Mouse (Mus musculus): ENCODE data around the gene Eid2. TPM values are rescaled to one million over a fixed set of nuclear protein-coding genes. Genes with fewer than 3 reads are reported as not detected.

The Eid2 gene
- polyA plus RNA-seq, 1 experiment from 2014 or later: 3.1 TPM

GRCm38 (mm10) chr7:28251976-28252375 lies 15.7 kb upstream of the Eid2 start:
- Histone ChIP-seq H3K4me2 (replicated peaks; ENCODE audit: low read depth) (no peak overlapping the region), H3K9me3 (ENCODE audit: control insufficient read depth) (no peaks in the 10 kb centered on the region), H3K4me1 (replicated peaks; ENCODE audit: control insufficient read depth, insufficient read depth, low read length) (no peaks in the 10 kb centered on the region), H3K27me3 (replicated peaks; ENCODE audit: control insufficient read depth, insufficient read depth, low read length) (no peaks in the 10 kb centered on the region), H3K27ac (ENCODE audit: low read depth, low read length) (no peak overlapping the region), H3K36me3 (ENCODE audit: control insufficient read depth, insufficient read depth) (no peaks in the 10 kb centered on the region), H3K9ac (ENCODE audit: low read depth, low read length) (no peak overlapping the region), H3K4me3 (ENCODE audit: low read depth, low read length) (no peak overlapping the region)
- ATAC-seq: no peak
- no peak for TF ChIP-seq CTCF (IDR thresholded peaks at IDR 0.05; ENCODE audit: low read depth)
- WGBS: 89% methylated on average over 17 of the region's 17 CpGs

GRCm38 (mm10) chr7:28254591-28254990 lies 13.1 kb upstream of the Eid2 start:
- Histone ChIP-seq H3K4me1 (replicated peaks; ENCODE audit: control insufficient read depth, insufficient read depth, low read length) (no peaks in the 10 kb centered on the region), H3K27ac (ENCODE audit: low read depth, low read length) (no peak overlapping the region), H3K27me3 (replicated peaks; ENCODE audit: control insufficient read depth, insufficient read depth, low read length) (no peaks in the 10 kb centered on the region), H3K9me3 (ENCODE audit: control insufficient read depth) (no peaks in the 10 kb centered on the region), H3K4me2 (replicated peaks; ENCODE audit: low read depth) (no peak overlapping the region), H3K9ac (ENCODE audit: low read depth, low read length) (no peak overlapping the region), H3K36me3 (ENCODE audit: control insufficient read depth, insufficient read depth) (no peaks in the 10 kb centered on the region), H3K4me3 (ENCODE audit: low read depth, low read length) (no peak overlapping the region)
- 80% methylated on average over 6 of the region's 6 CpGs for WGBS
- ATAC-seq: no peak
- TF ChIP-seq CTCF (IDR thresholded peaks at IDR 0.05; ENCODE audit: low read depth): no peak

- Histone ChIP-seq H3K27ac (ENCODE audit: low read depth, low read length) (no peak overlapping the region), H3K9me3 (ENCODE audit: control insufficient read depth) (no peaks in the 10 kb centered on the region), H3K4me2 (replicated peaks; ENCODE audit: low read depth) (no peak overlapping the region), H3K4me3 (ENCODE audit: low read depth, low read length) (no peak overlapping the region), H3K27me3 (replicated peaks; ENCODE audit: control insufficient read depth, insufficient read depth, low read length) (no peaks in the 10 kb centered on the region), H3K36me3 (ENCODE audit: control insufficient read depth, insufficient read depth) (no peaks in the 10 kb centered on the region), H3K9ac (ENCODE audit: low read depth, low read length) (no peak overlapping the region), H3K4me1 (replicated peaks; ENCODE audit: control insufficient read depth, insufficient read depth, low read length) (no peaks in the 10 kb centered on the region)
- ATAC-seq: no peak
- peak; percentile 40 for TF ChIP-seq CTCF (IDR thresholded peaks at IDR 0.05; ENCODE audit: low read depth)
- WGBS: 81% methylated on average over 6 of the region's 6 CpGs
Observed at GRCm38 (mm10) chr7:28255476-28255875, 12.2 kb upstream of the Eid2 start.

- Histone ChIP-seq H3K4me1 (replicated peaks; ENCODE audit: control insufficient read depth, insufficient read depth, low read length) (no peaks in the 10 kb centered on the region), H3K4me2 (replicated peaks; ENCODE audit: low read depth) (no peak overlapping the region), H3K9me3 (ENCODE audit: control insufficient read depth) (no peaks in the 10 kb centered on the region), H3K27ac (ENCODE audit: low read depth, low read length) (no peak overlapping the region), H3K4me3 (ENCODE audit: low read depth, low read length) (no peak overlapping the region), H3K27me3 (replicated peaks; ENCODE audit: control insufficient read depth, insufficient read depth, low read length) (no peaks in the 10 kb centered on the region), H3K9ac (ENCODE audit: low read depth, low read length) (no peak overlapping the region), H3K36me3 (ENCODE audit: control insufficient read depth, insufficient read depth) (no peaks in the 10 kb centered on the region)
- no peak for ATAC-seq
- TF ChIP-seq CTCF (IDR thresholded peaks at IDR 0.05; ENCODE audit: low read depth): no peak
- 41% methylated on average over 5 of the region's 5 CpGs for WGBS
Observed at GRCm38 (mm10) chr7:28262861-28263260, 4.8 kb upstream of the Eid2 start.

GRCm38 (mm10) chr7:28263786-28264185 lies 3.9 kb upstream of the Eid2 start:
- Histone ChIP-seq H3K4me2 (replicated peaks; ENCODE audit: low read depth) (no peak overlapping the region), H3K9ac (ENCODE audit: low read depth, low read length) (no peak overlapping the region), H3K27ac (ENCODE audit: low read depth, low read length) (no peak overlapping the region), H3K36me3 (ENCODE audit: control insufficient read depth, insufficient read depth) (no peaks in the 10 kb centered on the region), H3K27me3 (replicated peaks; ENCODE audit: control insufficient read depth, insufficient read depth, low read length) (no peaks in the 10 kb centered on the region), H3K9me3 (ENCODE audit: control insufficient read depth) (no peaks in the 10 kb centered on the region), H3K4me1 (replicated peaks; ENCODE audit: control insufficient read depth, insufficient read depth, low read length) (no peaks in the 10 kb centered on the region), H3K4me3 (ENCODE audit: low read depth, low read length) (no peak overlapping the region)
- WGBS: 4% methylated on average over 14 of the region's 15 CpGs
- peak; percentile 8; the same call in 1 of the 2 replicates for ATAC-seq
- no peak for TF ChIP-seq CTCF (IDR thresholded peaks at IDR 0.05; ENCODE audit: low read depth)

- no peak overlapping the region for H3K27ac ChIP-seq (ENCODE audit: low read depth, low read length)
- H3K4me1 ChIP-seq (replicated peaks; ENCODE audit: control insufficient read depth, insufficient read depth, low read length): no peaks in the 10 kb centered on the region
- TF ChIP-seq CTCF (IDR thresholded peaks at IDR 0.05; ENCODE audit: low read depth): no peak
- H3K4me2 ChIP-seq (replicated peaks; ENCODE audit: low read depth): no peak overlapping the region
- no peak for ATAC-seq
- no peaks in the 10 kb centered on the region for H3K36me3 ChIP-seq (ENCODE audit: control insufficient read depth, insufficient read depth)
- WGBS: 86% methylated on average over 13 of the region's 13 CpGs
- H3K4me3 ChIP-seq (ENCODE audit: low read depth, low read length): no peak overlapping the region
- H3K9ac ChIP-seq (ENCODE audit: low read depth, low read length): no peak overlapping the region
- no peaks in the 10 kb centered on the region for H3K9me3 ChIP-seq (ENCODE audit: control insufficient read depth)
- no peaks in the 10 kb centered on the region for H3K27me3 ChIP-seq (replicated peaks; ENCODE audit: control insufficient read depth, insufficient read depth, low read length)
Observed at GRCm38 (mm10) chr7:28265391-28265790, 2.3 kb upstream of the Eid2 start.

- peak; percentile 62 for ATAC-seq
- H3K27ac ChIP-seq (ENCODE audit: low read depth, low read length): peak overlapping the region; percentile 73
- WGBS: under 1% methylated on average over 60 of the region's 62 CpGs
Observed at GRCm38 (mm10) chr7:28268042-28268531, 406 bp downstream of the Eid2 start.

More at GRCm38 (mm10) chr7:28268042-28268531, 406 bp downstream of the Eid2 start:
- Histone ChIP-seq H3K9me3 (ENCODE audit: control insufficient read depth) (no peaks in the 10 kb centered on the region), H3K4me1 (replicated peaks; ENCODE audit: control insufficient read depth, insufficient read depth, low read length) (no peaks in the 10 kb centered on the region), H3K4me3 (ENCODE audit: low read depth, low read length) (peak overlapping the region; percentile 73), H3K9ac (ENCODE audit: low read depth, low read length) (peak overlapping the region; percentile 82), H3K27me3 (replicated peaks; ENCODE audit: control insufficient read depth, insufficient read depth, low read length) (no peaks in the 10 kb centered on the region), H3K4me2 (replicated peaks; ENCODE audit: low read depth) (peak overlapping the region; percentile 89), H3K36me3 (ENCODE audit: control insufficient read depth, insufficient read depth) (peaks cover 3% of the 10 kb centered on the region; the same call in 1 of the 2 replicates)
- TF ChIP-seq CTCF (IDR thresholded peaks at IDR 0.05; ENCODE audit: low read depth): no peak
